Mouse (Mus musculus): ENCODE measurements around the gene Nceh1. TPM values are rescaled to one million over a fixed set of nuclear protein-coding genes. Genes with fewer than 3 reads are reported as not detected.

Gene Nceh1
- polyA plus RNA-seq, 1 experiment = 6.2 TPM

GRCm38 (mm10) chr3:27283071-27283713 is 100.4 kb downstream of the Nceh1 start:
- H3ac ChIP-seq (ENCODE audit: control insufficient read depth, insufficient read length) = no peak overlapping the region
- H3K79me2 ChIP-seq (ENCODE audit: control insufficient read depth, insufficient read depth) = no peaks in the 10 kb centered on the region
- TF ChIP-seq TCF12 (IDR thresholded peaks at IDR 0.05; ENCODE audit: insufficient read depth, poor library complexity, severe bottlenecking) (no peak), E2F4 (IDR thresholded peaks at IDR 0.05; ENCODE audit: insufficient read depth) (no peak), POLR2A (IDR thresholded peaks at IDR 0.05; ENCODE audit: insufficient read length, low read depth) (no peak), MYOG (IDR thresholded peaks at IDR 0.05; ENCODE audit: control insufficient read depth in 1 of 3, insufficient read depth in 1 of 3, insufficient read length in 2 of 3, low read depth in 2 of 3) (no peak), TCF3 (IDR thresholded peaks at IDR 0.05; ENCODE audit: insufficient read length, low read depth) (no peak), MAX (IDR thresholded peaks at IDR 0.05; ENCODE audit: low read depth) (no peak), MYOD1 (IDR thresholded peaks at IDR 0.05; ENCODE audit: control insufficient read depth in 1 of 3, insufficient read length in 2 of 3, low read depth in 2 of 3) (no peak), SRF (IDR thresholded peaks at IDR 0.05; ENCODE audit: control insufficient read depth, insufficient read length, low read depth) (no peak), REST (IDR thresholded peaks at IDR 0.05; ENCODE audit: insufficient read depth, insufficient read length) (no peak), POLR2AphosphoS2 (IDR thresholded peaks at IDR 0.05; ENCODE audit: insufficient read length, low read depth) (no peak), CEBPB (IDR thresholded peaks at IDR 0.05; ENCODE audit: insufficient read depth, poor library complexity, severe bottlenecking) (no peak), USF1 (IDR thresholded peaks at IDR 0.05; ENCODE audit: low read depth) (no peak)
- no peak overlapping the region for H3K4me2 ChIP-seq (ENCODE audit: low read depth)
- H3K4me3 ChIP-seq = no peak overlapping the region
- no peaks in the 10 kb centered on the region for H3K27me3 ChIP-seq (ENCODE audit: control insufficient read depth, insufficient read depth, insufficient read length)
- no peaks in the 10 kb centered on the region for H3K36me3 ChIP-seq (ENCODE audit: control insufficient read depth, insufficient read depth)

GRCm38 (mm10) chr3:27283796-27284195 is 101.0 kb downstream of the Nceh1 start:
- Histone ChIP-seq H3K79me2 (ENCODE audit: control insufficient read depth, insufficient read depth) (no peaks in the 10 kb centered on the region), H3K4me2 (ENCODE audit: low read depth) (no peak overlapping the region), H3ac (ENCODE audit: control insufficient read depth, insufficient read length) (no peak overlapping the region), H3K36me3 (ENCODE audit: control insufficient read depth, insufficient read depth) (no peaks in the 10 kb centered on the region), H3K4me3 (no peak overlapping the region), H3K27me3 (ENCODE audit: control insufficient read depth, insufficient read depth, insufficient read length) (no peaks in the 10 kb centered on the region)
- TF ChIP-seq POLR2AphosphoS2 (IDR thresholded peaks at IDR 0.05; ENCODE audit: insufficient read length, low read depth) (no peak), TCF3 (IDR thresholded peaks at IDR 0.05; ENCODE audit: insufficient read length, low read depth) (no peak), CEBPB (IDR thresholded peaks at IDR 0.05; ENCODE audit: insufficient read depth, poor library complexity, severe bottlenecking) (no peak), USF1 (IDR thresholded peaks at IDR 0.05; ENCODE audit: low read depth) (no peak), SRF (IDR thresholded peaks at IDR 0.05; ENCODE audit: control insufficient read depth, insufficient read length, low read depth) (no peak), MAX (IDR thresholded peaks at IDR 0.05; ENCODE audit: low read depth) (no peak), REST (IDR thresholded peaks at IDR 0.05; ENCODE audit: insufficient read depth, insufficient read length) (no peak), MYOD1 (IDR thresholded peaks at IDR 0.05; ENCODE audit: control insufficient read depth in 1 of 3, insufficient read length in 2 of 3, low read depth in 2 of 3) (no peak), TCF12 (IDR thresholded peaks at IDR 0.05; ENCODE audit: insufficient read depth, poor library complexity, severe bottlenecking) (no peak), MYOG (IDR thresholded peaks at IDR 0.05; ENCODE audit: control insufficient read depth in 1 of 3, insufficient read depth in 1 of 3, insufficient read length in 2 of 3, low read depth in 2 of 3) (no peak), POLR2A (IDR thresholded peaks at IDR 0.05; ENCODE audit: insufficient read length, low read depth) (no peak), E2F4 (IDR thresholded peaks at IDR 0.05; ENCODE audit: insufficient read depth) (no peak)

GRCm38 (mm10) chr3:27284227-27284626 is 101.5 kb downstream of the Nceh1 start:
- Histone ChIP-seq H3ac (ENCODE audit: control insufficient read depth, insufficient read length) (no peak overlapping the region), H3K36me3 (ENCODE audit: control insufficient read depth, insufficient read depth) (no peaks in the 10 kb centered on the region), H3K4me3 (no peak overlapping the region), H3K4me2 (ENCODE audit: low read depth) (no peak overlapping the region), H3K27me3 (ENCODE audit: control insufficient read depth, insufficient read depth, insufficient read length) (no peaks in the 10 kb centered on the region), H3K79me2 (ENCODE audit: control insufficient read depth, insufficient read depth) (no peaks in the 10 kb centered on the region)
- TF ChIP-seq E2F4 (IDR thresholded peaks at IDR 0.05; ENCODE audit: insufficient read depth) (no peak), POLR2AphosphoS2 (IDR thresholded peaks at IDR 0.05; ENCODE audit: insufficient read length, low read depth) (no peak), USF1 (IDR thresholded peaks at IDR 0.05; ENCODE audit: low read depth) (no peak), TCF12 (IDR thresholded peaks at IDR 0.05; ENCODE audit: insufficient read depth, poor library complexity, severe bottlenecking) (no peak), MYOD1 (IDR thresholded peaks at IDR 0.05; ENCODE audit: control insufficient read depth in 1 of 3, insufficient read length in 2 of 3, low read depth in 2 of 3) (no peak), REST (IDR thresholded peaks at IDR 0.05; ENCODE audit: insufficient read depth, insufficient read length) (no peak), SRF (IDR thresholded peaks at IDR 0.05; ENCODE audit: control insufficient read depth, insufficient read length, low read depth) (no peak), POLR2A (IDR thresholded peaks at IDR 0.05; ENCODE audit: insufficient read length, low read depth) (no peak), CEBPB (IDR thresholded peaks at IDR 0.05; ENCODE audit: insufficient read depth, poor library complexity, severe bottlenecking) (no peak), TCF3 (IDR thresholded peaks at IDR 0.05; ENCODE audit: insufficient read length, low read depth) (no peak), MYOG (IDR thresholded peaks at IDR 0.05; ENCODE audit: control insufficient read depth in 1 of 3, insufficient read depth in 1 of 3, insufficient read length in 2 of 3, low read depth in 2 of 3) (no peak), MAX (IDR thresholded peaks at IDR 0.05; ENCODE audit: low read depth) (no peak)

GRCm38 (mm10) chr3:27285072-27285471 is 102.3 kb downstream of the Nceh1 start:
- Histone ChIP-seq H3K79me2 (ENCODE audit: control insufficient read depth, insufficient read depth) (no peaks in the 10 kb centered on the region), H3K27me3 (ENCODE audit: control insufficient read depth, insufficient read depth, insufficient read length) (no peaks in the 10 kb centered on the region), H3K4me3 (no peak overlapping the region), H3K36me3 (ENCODE audit: control insufficient read depth, insufficient read depth) (no peaks in the 10 kb centered on the region), H3ac (ENCODE audit: control insufficient read depth, insufficient read length) (no peak overlapping the region), H3K4me2 (ENCODE audit: low read depth) (no peak overlapping the region)
- no peak for TF ChIP-seq USF1 (IDR thresholded peaks at IDR 0.05; ENCODE audit: low read depth)
- TF ChIP-seq POLR2A (IDR thresholded peaks at IDR 0.05; ENCODE audit: insufficient read length, low read depth) = no peak
- TF ChIP-seq POLR2AphosphoS2 (IDR thresholded peaks at IDR 0.05; ENCODE audit: insufficient read length, low read depth) = no peak
- TF ChIP-seq SRF (IDR thresholded peaks at IDR 0.05; ENCODE audit: control insufficient read depth, insufficient read length, low read depth) = no peak
- TF ChIP-seq E2F4 (IDR thresholded peaks at IDR 0.05; ENCODE audit: insufficient read depth) = no peak
- no peak for TF ChIP-seq REST (IDR thresholded peaks at IDR 0.05; ENCODE audit: insufficient read depth, insufficient read length)
- TF ChIP-seq MAX (IDR thresholded peaks at IDR 0.05; ENCODE audit: low read depth) = no peak
- TF ChIP-seq TCF12 (IDR thresholded peaks at IDR 0.05; ENCODE audit: insufficient read depth, poor library complexity, severe bottlenecking) = no peak
- TF ChIP-seq MYOG (IDR thresholded peaks at IDR 0.05; ENCODE audit: control insufficient read depth in 1 of 3, insufficient read depth in 1 of 3, insufficient read length in 2 of 3, low read depth in 2 of 3) = no peak
- no peak for TF ChIP-seq CEBPB (IDR thresholded peaks at IDR 0.05; ENCODE audit: insufficient read depth, poor library complexity, severe bottlenecking)
- no peak for TF ChIP-seq TCF3 (IDR thresholded peaks at IDR 0.05; ENCODE audit: insufficient read length, low read depth)

Measured in myocyte (in vitro differentiated cells).